Mouse (Mus musculus) urinary bladder, postnatal 4 days (tissue): ENCODE results near the gene Wdr89.

Source experiments
- DNase-seq, 2 experiments: peaks; one replicate each; pipeline ENCODE4 v3.0.0; 2021 to 2022; ENCODE audit warnings: low spot score in 2 of 2

The Wdr89 gene

GRCm38 (mm10) chr12:75616158-75616791, 53.1 kb downstream of the Wdr89 start:
- DNase-seq, result no peak

GRCm38 (mm10) chr12:75615556-75615955, 53.8 kb downstream of the Wdr89 start:
- no peak for DNase-seq

GRCm38 (mm10) chr12:75612711-75613110, 56.6 kb downstream of the Wdr89 start:
- DNase-seq, result no peak

GRCm38 (mm10) chr12:75599490-75599889, 69.8 kb downstream of the Wdr89 start:
- no peak for DNase-seq

GRCm38 (mm10) chr12:75598988-75599387, 70.3 kb downstream of the Wdr89 start:
- no peak for DNase-seq

GRCm38 (mm10) chr12:75597707-75598106, 71.6 kb downstream of the Wdr89 start:
- no peak for DNase-seq

- DNase-seq, result peak; percentile 98 to 100
These were observed 73.0 kb downstream of the Wdr89 start, which contains the start of gene Ppp2r5e for GRCm38 (mm10) chr12:75596154-75597002. Gene Ppp2r5e, minus strand, starts transcription at chr12:75596245.

- peak in 1 of 2 experiments; percentile 34 for DNase-seq
These were observed 73.8 kb downstream of the Wdr89 start for GRCm38 (mm10) chr12:75595291-75596153.

GRCm38 (mm10) chr12:75594404-75594803, 74.9 kb downstream of the Wdr89 start:
- DNase-seq, result no peak

- DNase-seq, result no peak
These were observed 75.5 kb downstream of the Wdr89 start for GRCm38 (mm10) chr12:75593817-75594216.

GRCm38 (mm10) chr12:75587501-75587900, 81.8 kb downstream of the Wdr89 start:
- no peak for DNase-seq

- no peak for DNase-seq
These were observed 85.6 kb downstream of the Wdr89 start for GRCm38 (mm10) chr12:75583776-75584175.
